ENCODE assay signal across 10 mouse cellular contexts in genomic region chr13:109899442-109900428, GRCm38 (mm10).
A peak's percentile ranks its signal among the peaks of the same experiment; 100 is the strongest.
DNase-seq lines count a peak whose midpoint lies in the region; ATAC-seq and TF ChIP-seq lines count a peak whose summit lies in the region.
"Had no signal": no experiment of that assay in that cellular context is flagged by ENCODE, and none has a peak within 500 bp of the region (broad histone marks: within the 10 kb centered on the region; RNA-seq: fewer than 3 reads in every experiment).

No protein-coding gene starts in this region.

- no peaks in the 10 kb centered on the region for H3K79me2 ChIP-seq in heart, adult 2 months (replicated peaks; ENCODE audit: control insufficient read depth, insufficient read depth, low read length)

- no peak for ATAC-seq in megakaryocyte-erythroid progenitor cell, adult 5-6 weeks (replicated peaks; ENCODE audit: low FRiP score, low TSS enrichment, poor library complexity, severe bottlenecking)
- no peak for ATAC-seq in midbrain, embryonic 16.5 days

- DNase-seq in heart, adult 2 months: peak in 1 of 2 experiments; percentile 42
- no peak for DNase-seq in heart, adult 8-10 months (ENCODE audit: low spot score)
- DNase-seq in MN1 (ENCODE audit: low spot score): peak; percentile 52
- peak; percentile 56 for DNase-seq in cerebellum, adult 9-10 months
- DNase-seq in kidney, postnatal 14 days: peak; percentile 53
- DNase-seq in right cerebral cortex, postnatal 25 days: no peak
- DNase-seq: right cerebral cortex, postnatal 14 days had no signal

- H3K27me3 ChIP-seq in heart, adult 2 months (ENCODE audit: control insufficient read depth, insufficient read depth, low read length): no peaks in the 10 kb centered on the region
- H3K27me3 ChIP-seq in midbrain, embryonic 16.5 days (ENCODE audit: control insufficient read depth, insufficient read depth, low read depth, low read length): no peaks in the 10 kb centered on the region

- intact Hi-C loops in heart, adult 2 months (cut with DNase I): no loop called here

- H3K9me3 ChIP-seq in midbrain, embryonic 16.5 days (replicated peaks; ENCODE audit: control insufficient read depth, low read length, poor library complexity, severe bottlenecking): no peaks in the 10 kb centered on the region
- H3K9me3 ChIP-seq: megakaryocyte, embryonic 14.5 days had no signal

- 51% methylated on average over 14 of the region's 14 CpGs for WGBS in heart, adult 2 months
- WGBS in midbrain, embryonic 16.5 days: 78% methylated on average over 14 of the region's 14 CpGs

- H3K4me1 ChIP-seq in heart, adult 2 months (ENCODE audit: control insufficient read depth, insufficient read depth, low read length): peaks cover 2% of the 10 kb centered on the region; the same call in 1 of the 2 replicates
- peaks cover 18% of the 10 kb centered on the region for H3K4me1 ChIP-seq in midbrain, embryonic 16.5 days (ENCODE audit: control insufficient read depth, insufficient read depth, low read length)

- peak; percentile 16; the same call in 1 of the 2 replicates for TF ChIP-seq CTCF in heart, adult 2 months (IDR thresholded peaks at IDR 0.05)

- no peak overlapping the region for H3K4me2 ChIP-seq in midbrain, embryonic 16.5 days (ENCODE audit: low read length)

- H3K27ac ChIP-seq in heart, adult 2 months: no peak overlapping the region
- H3K27ac ChIP-seq in midbrain, embryonic 16.5 days (ENCODE audit: low read length): no peak overlapping the region

- TF ChIP-seq POLR2A in heart, adult 2 months (IDR thresholded peaks at IDR 0.05; ENCODE audit: insufficient read depth, low read depth, low read length): no peak

- no peak overlapping the region for H3K4me3 ChIP-seq in heart, adult 2 months
- H3K4me3 ChIP-seq in midbrain, embryonic 16.5 days (ENCODE audit: low read depth, low read length): no peak overlapping the region
- H3K4me3 ChIP-seq: megakaryocyte, embryonic 14.5 days had no signal

- H3K36me3 ChIP-seq in heart, adult 2 months (ENCODE audit: control insufficient read depth, insufficient read depth, low read length): no peaks in the 10 kb centered on the region
- H3K36me3 ChIP-seq in midbrain, embryonic 16.5 days (ENCODE audit: control insufficient read depth, insufficient read depth, low read length): no peaks in the 10 kb centered on the region

- H3K9ac ChIP-seq in heart, adult 2 months (ENCODE audit: low read depth, low read length): no peak overlapping the region
- H3K9ac ChIP-seq in midbrain, embryonic 16.5 days (ENCODE audit: low read depth, low read length): no peak overlapping the region

- no peak for TF ChIP-seq EP300 in heart, adult 2 months (IDR thresholded peaks at IDR 0.05; ENCODE audit: insufficient read depth, low read depth, low read length)

Comparison
In these comparisons a context has a peak if more than half of its experiments do, and no peak if none do; other contexts are left out.
1. DNase-seq: peak in MN1 (single experiment), cerebellum, adult 9-10 months (single experiment) and kidney, postnatal 14 days (single experiment); none in heart, adult 8-10 months (single experiment) and right cerebral cortex, postnatal 25 days (single experiment).